Mouse (Mus musculus): ENCODE data around the gene Gm9837.
A peak's percentile ranks its signal among the peaks of the same experiment; 100 is the strongest.

The Gm9837 gene

DNA sequence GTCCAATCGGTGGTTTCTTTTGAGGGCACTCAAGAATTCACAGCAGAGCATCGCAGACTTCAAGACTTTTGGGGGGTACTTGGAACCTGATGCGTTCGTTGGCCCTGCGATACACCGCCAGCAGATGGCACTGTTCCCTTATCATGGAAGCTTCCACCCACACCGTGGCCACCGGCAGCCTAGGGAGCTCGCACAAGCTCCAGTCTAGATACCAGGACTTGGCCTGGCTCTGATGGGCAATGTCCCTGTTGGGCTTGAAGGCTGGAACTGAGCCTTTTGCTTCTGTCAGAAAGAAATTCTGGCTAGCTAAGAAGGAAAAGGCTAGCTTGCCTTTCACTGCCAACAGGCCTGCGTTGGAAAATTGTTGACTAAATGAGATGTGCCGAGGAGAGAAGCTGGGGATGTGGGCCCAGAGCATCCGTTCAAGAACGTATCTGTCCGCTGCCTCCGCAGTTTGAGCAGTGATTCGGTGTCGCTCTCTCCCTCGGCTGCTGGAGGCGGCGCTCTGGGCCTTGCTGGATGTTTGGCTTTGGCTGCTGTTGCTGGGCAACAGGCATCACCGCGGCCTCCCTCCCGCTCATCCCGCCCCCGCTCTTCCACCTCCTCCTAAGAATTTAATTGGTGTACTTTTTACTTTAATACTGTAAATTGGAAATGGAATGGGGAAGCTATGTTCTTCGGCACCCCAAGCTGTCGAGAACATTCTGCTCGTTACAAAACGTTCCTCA is at the start of gene Gm9837:
TSS of gene Gm9837 (minus strand) at position 512 of the 728 bp plus-strand sequence.
- peak; percentile 91 for DNase-seq (ENCODE audit: low spot score)

DNA sequence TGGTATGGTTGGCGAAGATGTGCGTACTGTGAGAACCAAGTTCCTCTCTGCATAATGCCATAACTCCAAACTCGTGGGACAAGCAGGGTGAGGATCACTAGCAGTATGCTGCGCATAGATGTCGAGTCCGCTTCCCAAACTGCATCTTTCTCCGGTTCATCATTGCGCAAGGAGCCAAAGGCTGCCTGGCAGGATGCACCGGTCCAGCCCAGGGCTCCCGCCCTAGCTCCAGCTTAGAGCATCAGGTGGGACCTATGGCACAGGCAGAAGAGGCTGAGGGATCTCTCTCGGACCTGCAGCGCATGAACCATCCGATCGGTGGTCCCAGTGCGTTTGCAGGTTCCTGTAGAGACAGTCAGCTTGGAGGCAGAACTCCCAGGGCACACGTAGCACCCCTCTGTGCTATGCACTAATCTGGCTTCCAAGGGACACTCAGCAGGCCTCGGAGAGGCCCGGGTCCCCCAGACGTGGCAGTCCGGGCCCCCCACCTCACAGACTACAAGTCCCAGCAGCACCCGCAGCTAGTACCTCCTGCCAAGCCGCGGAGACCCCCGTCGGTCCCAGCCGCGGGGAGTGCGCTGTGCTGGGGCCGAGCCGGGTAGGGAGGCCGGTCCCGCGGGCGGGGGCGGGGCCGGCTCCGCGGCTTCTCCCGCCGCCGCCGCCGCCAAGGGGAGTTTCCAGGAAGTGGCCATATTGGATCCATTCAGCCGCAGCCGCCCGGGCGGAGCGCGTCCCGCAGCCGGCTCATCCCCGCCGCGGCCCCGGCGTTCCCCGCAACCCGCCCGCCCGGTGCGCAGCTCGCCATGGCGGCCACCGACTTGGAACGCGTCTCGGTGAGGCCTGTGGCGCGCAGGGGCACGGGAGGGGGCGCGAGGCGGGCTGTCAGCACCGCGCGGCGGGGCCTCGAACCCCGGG is 49.2 kb upstream of the Gm9837 start, which contains the start of gene Sept8:
TSS of gene Sept8 (plus strand) at position 51 of the 915 bp plus-strand sequence.
- DNase-seq (ENCODE audit: low spot score), result peak; percentile 68

DNA sequence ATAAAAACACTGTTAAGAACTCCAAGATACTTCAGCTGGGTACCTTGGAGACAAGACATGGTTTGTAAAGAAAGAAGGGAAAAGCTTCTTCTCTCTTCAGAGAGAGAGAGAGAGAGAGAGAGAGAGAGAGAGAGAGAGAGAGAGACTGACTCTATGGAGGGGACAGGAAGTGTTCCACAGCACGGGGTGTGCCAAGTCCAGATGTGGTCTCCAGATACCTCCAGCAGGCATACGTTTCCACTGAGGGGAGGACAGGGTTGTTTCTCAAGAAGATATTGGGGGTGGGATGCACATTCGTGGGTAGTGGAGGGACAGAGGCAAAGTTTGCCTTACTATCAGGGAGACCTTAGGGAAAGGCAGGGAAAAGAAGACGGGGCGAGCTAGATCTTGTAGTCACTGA is 48.5 kb upstream of the Gm9837 start:
- DNase-seq (ENCODE audit: low spot score), result no peak

DNA sequence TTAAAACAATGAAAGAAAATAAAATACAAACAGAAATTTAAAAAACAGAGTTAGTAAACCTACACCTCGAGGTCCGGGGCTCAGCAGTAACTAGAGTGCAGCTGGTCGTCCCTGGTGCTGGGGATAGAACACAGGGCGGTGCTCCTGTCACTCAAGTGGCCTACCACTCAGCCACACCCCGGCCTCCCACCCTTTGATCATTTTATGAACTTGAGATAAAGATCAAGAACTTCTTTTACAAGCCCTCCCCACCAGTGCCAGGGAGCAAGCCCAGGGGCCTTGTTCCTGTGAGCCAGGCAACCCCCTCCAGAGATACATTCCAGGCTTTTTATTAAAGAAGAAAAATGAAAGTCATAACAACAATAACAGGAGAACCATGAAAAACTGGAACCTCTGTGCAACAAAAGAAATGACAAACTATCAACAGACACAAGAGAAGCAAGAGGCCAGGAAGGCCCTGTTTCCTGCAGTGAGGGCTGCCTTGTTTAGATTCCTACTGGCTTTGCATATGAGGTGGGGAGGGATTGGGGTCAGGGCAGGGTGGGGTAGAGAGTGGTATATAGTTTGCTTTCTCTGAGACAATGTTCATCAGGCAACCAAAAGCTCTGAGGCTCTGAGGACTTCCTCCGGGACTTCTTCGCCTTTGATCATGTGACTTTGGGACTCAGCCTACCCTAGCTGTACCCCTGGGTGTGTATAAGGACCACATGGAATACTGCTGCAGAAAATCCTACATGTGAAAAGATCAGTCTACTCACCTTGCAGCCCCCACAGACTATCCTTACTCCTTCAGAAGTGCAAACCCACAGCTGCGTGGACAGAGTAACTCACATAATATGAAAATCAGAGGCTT is 46.7 kb upstream of the Gm9837 start:
- DNase-seq (ENCODE audit: low spot score), result no peak

DNA sequence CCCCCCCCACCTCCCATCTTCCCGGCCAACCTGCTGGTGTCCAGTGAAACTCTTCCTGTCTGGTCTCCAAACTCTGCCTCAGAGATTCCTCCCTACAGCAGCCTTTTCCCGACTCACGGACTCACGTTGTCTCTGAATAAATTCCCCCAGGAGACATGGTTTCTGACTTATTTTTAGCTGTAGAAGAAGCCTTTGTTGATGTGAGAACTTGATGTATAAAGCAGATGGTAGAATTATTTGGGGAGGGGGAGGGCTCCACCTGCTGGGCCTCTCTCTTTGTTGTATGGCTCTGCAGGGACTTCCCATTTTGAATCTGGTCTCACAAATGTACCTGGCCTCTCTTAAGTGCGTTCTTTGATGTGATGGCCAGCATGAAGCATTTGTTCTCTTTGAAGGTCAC is 40.1 kb upstream of the Gm9837 start:
- DNase-seq (ENCODE audit: low spot score), result no peak

DNA sequence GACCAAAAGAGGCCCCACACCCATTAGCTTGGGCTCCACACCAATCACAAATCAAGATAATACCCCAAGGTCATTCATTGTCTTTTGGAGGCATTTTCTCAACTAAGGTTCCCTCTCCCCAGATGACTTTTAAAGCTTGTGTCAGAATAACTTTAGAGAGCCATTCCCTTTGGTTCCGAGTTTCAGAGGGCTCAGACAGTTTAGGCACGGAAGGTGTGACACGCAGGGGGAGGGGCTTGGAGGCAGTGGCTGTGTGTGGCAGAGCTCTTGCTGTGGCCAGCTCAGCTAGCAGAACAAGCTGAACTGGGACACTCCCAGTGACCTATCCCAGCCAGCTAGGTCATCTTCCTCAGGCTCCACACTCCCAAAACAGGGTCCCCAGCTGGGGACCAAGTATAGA is 38.3 kb upstream of the Gm9837 start:
- no peak for DNase-seq (ENCODE audit: low spot score)

DNA sequence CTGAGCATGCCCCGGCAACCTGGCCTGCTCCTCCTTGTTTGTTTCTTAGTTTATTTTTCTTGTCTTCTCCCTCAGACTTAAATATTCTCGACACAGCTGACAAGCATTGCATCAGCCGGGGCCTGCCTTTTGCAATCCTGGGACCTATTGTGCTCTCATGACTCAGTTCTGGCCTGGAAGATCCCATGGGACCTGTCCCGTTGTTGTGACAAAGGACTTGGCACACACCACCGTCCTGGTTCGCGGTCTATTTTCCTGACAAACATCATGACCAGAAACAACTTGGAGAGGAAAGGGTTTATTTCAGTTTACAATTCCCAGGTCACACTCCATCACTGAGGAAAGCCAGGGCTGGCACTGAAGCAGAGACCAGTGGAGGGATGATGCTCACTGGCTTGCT is 37.9 kb upstream of the Gm9837 start:
- DNase-seq (ENCODE audit: low spot score), result no peak

DNA sequence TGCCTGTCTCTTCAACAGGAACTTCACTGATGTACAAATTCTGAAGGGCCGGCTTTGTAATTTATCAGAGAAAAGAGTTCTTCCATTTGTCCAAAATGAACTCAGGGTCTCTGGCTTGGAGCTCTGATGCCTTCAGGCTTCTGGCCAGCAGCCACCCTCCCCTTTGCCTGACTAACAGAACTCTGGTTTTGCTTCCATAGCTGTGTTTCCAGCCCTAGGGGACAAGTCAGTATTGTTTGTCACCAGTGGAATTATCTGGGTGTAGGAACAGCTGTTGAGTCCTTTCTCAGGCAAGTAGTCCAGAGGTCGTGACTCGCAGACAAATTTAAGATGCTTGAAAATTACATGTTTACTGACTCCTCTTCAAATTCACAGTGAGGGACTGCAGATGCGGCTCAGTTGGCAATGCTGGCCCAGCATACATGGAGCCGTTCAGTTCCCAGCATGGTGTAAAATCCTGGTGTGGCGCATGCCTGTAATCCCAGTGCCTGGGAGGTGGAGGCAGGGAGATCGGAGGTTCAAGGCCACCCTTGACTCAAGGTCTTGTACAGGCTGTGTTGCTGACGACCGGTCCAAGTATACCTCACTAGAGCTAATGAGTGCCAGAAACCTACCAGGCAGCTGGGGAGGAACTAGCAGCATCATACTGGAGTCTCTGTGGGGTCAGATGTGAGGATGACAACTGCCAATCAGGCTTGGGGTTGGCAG is 37.0 kb upstream of the Gm9837 start:
- no peak for DNase-seq (ENCODE audit: low spot score)

DNA sequence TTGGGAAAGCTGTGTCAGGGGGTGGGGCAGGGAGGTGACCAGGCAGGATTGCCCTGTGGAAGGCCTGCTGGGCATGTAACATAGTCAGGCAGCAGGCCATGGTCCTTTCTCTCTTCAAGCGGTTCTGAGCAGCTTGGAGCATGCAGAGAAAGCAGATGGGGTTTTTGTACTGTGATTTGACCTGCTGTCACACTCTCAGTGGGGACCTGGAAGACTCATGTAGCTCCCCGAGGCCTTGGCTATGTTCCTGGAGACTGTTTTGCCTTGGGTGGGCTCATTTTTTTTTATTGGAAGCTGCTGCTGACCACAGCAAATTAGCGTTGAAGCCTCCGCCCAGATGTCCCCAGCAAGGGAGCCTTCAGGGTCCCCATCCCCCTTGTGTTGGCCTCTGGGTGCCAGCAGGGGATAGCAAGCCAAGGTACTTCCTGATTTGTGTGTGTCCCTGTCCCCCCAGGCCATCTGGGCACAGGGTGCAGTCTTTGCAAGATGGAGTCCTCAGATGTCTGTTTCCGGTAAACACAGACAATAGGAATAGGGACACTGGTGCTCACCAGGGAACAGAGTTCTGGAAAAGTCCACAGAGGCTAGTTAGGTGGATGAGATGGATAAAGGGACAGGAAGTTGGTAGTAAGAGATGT is 34.9 kb upstream of the Gm9837 start:
- no peak for DNase-seq (ENCODE audit: low spot score)

DNA sequence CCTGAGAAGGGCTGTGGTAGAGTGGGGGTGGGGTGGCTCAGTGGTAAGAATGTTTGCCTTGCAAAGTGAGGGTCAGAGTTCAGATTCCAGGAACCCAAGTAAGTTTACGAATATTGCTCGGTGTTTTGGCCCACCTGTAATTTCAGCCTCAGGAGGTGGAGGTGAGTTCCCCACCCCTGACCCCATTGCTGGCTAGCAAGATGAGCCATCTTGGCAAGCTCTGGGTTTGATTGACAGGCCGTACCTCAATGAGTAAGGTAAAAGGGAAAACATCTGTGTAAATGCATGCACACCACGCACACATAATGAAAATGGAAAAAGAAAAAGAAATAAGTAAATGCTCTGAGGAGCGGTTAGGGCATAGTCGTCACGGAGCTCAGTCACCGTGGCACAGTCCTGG is 34.1 kb upstream of the Gm9837 start:
- DNase-seq (ENCODE audit: low spot score), result no peak

DNA sequence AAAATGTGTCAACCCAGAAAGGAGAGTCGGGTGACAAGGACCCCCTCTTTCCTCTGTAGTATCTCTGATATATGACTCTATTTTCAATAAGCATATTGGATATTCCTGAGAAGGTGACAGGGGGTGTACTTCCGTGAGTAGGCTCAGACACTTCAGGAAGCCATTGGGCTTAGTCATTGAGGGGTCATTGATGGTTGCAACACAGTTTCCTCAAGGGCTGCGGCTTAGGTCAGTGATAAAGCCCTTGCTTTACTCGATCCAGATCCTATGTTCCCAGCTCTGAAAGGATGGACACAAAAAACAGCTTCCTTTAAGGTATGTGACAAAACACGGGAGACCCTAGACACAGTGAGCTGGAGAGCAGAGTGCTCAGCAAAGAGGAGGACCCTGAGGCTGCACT is 33.5 kb upstream of the Gm9837 start:
- DNase-seq (ENCODE audit: low spot score), result no peak

DNA sequence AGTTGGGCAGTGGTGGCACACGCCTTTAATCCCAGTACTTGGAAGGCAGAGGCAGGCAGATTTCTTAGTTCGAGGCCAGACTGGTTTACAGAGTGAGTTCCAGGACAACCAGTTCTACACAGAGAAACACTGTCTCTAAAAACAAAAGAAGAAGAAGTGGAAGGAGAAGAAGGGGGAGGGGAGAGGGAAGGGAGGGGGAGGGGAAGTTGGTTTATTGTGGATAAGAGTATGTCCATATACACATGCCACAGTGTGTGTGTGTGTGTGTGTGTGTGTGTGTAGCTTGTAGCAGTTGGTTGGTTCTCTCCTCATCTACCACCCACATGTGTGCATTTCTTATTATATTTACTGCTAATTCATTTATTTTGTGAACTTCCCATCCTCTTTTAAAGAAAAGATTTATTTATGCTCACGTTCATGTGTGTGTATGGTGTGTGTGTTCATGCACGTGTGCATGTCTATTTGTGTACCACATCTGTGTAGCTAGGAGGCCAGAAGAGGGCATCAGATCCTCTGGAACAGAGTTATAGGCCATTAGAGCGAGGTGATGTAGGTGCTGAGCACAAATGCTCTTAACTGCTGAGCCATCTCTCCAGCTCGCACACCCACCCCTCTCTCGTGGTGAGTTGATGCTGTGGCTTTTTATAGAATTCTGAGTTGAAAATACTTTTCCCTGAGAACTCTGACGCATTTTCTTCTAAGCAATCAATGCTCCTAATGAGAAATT is 31.9 kb upstream of the Gm9837 start:
- no peak for DNase-seq (ENCODE audit: low spot score)

DNA sequence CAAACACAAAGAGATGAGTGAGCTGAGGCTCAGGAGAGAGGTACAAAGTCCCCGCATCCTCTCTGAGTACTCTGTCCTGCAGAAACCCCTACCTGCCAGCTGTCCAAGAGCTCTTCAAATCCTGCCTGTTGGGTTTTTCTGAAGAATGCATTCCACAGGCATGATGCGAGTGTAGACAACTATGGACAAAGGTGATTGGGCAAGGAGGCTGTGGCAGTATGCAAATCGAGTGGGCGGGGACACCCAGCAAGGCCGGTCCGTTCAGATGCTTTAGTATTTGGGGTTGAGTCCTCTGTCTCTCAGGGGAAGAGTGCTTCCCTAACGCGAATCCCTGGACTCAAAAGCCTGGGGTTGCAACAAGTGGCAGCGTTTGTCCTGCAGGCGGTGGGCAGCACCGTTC is 30.3 kb upstream of the Gm9837 start:
- peak; percentile 81 for DNase-seq (ENCODE audit: low spot score)

DNA sequence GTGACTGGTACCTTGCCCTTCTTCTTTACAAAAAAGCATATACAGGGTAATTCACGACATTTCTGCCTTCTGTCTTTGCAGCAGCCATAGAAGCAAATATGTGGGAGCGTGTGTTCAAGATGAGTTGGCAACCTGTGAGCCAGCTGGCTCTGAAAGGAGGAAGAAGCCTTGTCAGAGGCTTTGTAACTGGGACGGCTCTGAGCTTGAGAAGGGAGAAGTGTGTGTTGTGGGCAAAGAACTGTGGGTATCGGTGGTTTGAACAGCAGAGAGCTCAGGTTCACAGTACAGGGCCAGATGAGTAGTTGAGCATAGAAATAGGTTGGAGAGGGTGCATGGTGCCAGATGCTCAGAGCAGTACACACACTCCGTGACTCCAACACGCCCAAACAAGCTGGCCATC is 26.7 kb upstream of the Gm9837 start:
- no peak for DNase-seq (ENCODE audit: low spot score)

DNA sequence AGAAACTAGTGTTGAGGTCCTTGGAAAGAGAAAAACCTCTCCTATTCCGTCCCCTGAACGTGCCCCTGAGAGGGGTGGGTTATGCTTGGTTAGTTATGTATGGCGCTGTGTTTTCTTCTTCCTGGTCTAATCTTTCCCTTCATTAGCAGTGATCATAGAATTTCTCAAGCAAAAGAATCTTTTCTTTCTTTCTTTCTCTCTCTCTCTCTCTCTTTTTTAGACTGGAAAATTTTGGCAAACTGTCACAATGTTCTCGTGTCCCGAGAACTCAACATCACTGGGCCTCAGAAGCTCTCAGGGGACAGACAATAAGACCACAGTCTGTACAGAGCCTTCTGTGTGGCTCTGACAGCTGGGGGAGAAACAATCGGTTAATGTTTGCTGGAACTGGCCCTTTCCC is 25.1 kb upstream of the Gm9837 start:
- no peak for DNase-seq (ENCODE audit: low spot score)

DNA sequence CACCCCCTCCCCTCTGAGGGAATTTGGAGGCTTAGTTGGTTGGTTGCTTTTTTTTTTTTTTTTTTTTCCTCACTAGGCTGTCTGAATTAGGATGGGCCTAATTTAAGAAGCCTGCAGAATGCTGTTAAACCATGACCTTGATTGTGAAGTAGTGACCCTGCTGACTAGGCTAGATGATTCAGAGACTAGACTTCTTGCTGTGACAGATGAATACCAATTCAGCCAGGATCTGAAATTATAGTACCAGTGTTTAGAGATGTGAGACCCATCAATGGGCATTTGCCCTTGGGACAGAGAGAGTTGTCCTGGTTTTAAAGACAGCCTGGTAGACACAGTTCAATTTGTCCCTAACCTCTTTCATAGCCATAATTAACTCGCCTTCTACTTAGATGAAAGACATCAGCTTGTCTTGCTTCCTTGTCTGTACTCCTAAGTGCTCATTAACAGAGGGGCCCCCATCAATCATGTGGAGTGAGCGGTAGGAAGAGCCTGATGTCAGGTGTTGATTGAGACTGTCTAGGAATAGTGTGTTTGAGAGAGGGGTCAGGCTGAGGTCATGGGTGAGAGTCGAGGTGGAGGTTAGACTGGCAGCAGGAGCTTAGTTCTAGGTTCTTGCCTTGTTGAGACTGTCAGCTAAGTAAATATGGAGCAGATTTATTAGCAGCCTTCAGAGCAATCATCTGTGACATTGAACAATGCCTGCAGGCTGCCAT is 23.1 kb upstream of the Gm9837 start:
- DNase-seq (ENCODE audit: low spot score), result no peak

DNA sequence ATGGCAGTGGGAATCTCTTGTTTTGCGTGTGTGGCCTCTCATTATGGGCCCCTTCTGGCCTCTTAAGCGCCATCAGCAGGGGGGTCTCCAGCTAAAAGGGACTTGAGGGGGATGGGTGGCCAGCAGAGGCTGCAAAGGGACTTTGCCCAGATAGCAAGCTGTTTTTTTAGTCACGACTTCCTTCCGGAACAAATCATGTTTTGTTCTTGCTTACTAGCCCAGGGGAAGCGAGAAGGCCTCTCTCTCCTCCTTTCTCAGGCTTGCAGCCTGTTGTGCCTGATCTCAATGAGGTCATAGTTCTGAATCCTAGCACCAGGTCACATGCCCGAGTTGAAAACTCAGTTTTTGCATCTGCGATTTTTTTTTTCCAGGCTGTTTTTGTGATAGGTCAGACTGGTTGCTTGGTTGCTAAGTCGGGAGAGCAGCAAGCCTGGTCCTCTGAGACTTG is 21.7 kb upstream of the Gm9837 start:
- no peak for DNase-seq (ENCODE audit: low spot score)

DNA sequence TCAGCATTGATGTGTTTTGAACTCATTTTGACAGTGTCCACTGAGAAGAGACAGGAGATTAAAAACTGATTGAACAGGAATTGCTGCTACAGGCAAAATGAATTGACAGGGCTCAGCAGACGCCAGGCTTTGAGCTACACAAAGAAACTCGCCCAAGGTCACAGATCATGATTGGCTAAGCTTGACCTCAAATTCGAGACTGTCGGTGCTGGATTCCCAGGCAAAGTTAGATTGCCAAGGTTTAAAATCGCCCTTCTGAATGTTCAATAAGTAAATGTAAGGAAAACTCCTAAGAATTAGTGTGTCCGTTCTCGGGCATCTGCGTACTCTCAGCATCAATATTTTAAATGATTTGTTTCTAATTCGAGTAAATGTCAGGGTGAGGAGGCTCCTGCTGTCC is 19.1 kb upstream of the Gm9837 start:
- no peak for DNase-seq (ENCODE audit: low spot score)

DNA sequence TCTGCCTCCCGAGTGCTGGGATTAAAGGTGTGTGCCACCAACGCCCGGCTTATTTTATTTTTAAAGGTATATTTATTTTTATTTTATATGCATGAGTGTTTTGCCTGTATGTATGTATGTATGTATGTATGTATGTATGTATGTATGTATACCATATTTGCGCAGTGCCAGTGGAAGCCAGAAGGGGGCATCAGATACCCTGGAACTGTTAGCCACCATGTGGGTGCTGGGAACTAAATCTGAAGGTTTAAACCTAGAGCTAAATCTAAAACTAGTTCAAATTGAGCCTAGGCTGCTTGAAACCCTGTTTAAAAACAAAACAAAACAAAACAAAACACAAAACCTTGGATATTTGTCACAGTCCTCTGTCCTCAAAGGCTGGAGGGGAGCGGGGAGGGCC is 18.7 kb upstream of the Gm9837 start:
- DNase-seq (ENCODE audit: low spot score), result no peak

All from urinary bladder, postnatal 14 days (tissue).